Mouse (Mus musculus) adrenal gland, adult 2 months (tissue): ENCODE data around the gene Gabarap. TPM values are rescaled to one million over a fixed set of nuclear protein-coding genes. Genes with fewer than 3 reads are reported as not detected.

Experiments used
- DNase-seq: peaks from one replicate; pipeline ENCODE4 v3.0.0; 2021
- polyA plus RNA-seq: library from polyadenylated mRNA; depleted of rRNA; stranded (reverse); fragments of >200 nt; gene quantifications from 2 replicates; pipeline ENCODE4 v1.2.3, GENCODE M21; 2012
- total RNA-seq, 2 experiments: library from RNA; stranded (reverse); gene quantifications; 2 replicates each; pipeline ENCODE4 v1.2.3; 2021

The Gabarap gene
- total and polyA plus RNA-seq, 3 experiments: 315 to 580 (median 487) TPM

- DNase-seq: peak; percentile 80
Measured at GRCm38 (mm10) chr11:70020731-70021263, 29.9 kb downstream of the Gabarap start.

GRCm38 (mm10) chr11:70021264-70022132, 30.6 kb downstream of the Gabarap start:
- DNase-seq: peak; percentile 97

GRCm38 (mm10) chr11:70023481-70024150, 32.7 kb downstream of the Gabarap start:
- DNase-seq: no peak

GRCm38 (mm10) chr11:70024151-70024514, 33.2 kb downstream of the Gabarap start:
- no peak for DNase-seq

- DNase-seq: no peak
Measured at GRCm38 (mm10) chr11:70026689-70027088, 35.7 kb downstream of the Gabarap start.

GRCm38 (mm10) chr11:70027397-70027796, 36.5 kb downstream of the Gabarap start:
- no peak for DNase-seq

- no peak for DNase-seq
Measured at GRCm38 (mm10) chr11:70028401-70029129, 37.6 kb downstream of the Gabarap start.

GRCm38 (mm10) chr11:70029130-70029801, 38.3 kb downstream of the Gabarap start:
- peak; percentile 63 for DNase-seq

- DNase-seq: no peak
Measured at GRCm38 (mm10) chr11:70029829-70030550, 39.0 kb downstream of the Gabarap start.

- no peak for DNase-seq
Measured at GRCm38 (mm10) chr11:70030651-70031320, 39.8 kb downstream of the Gabarap start.

- DNase-seq: no peak
Measured at GRCm38 (mm10) chr11:70031321-70031670, 40.4 kb downstream of the Gabarap start.

GRCm38 (mm10) chr11:70038174-70038573, 47.2 kb downstream of the Gabarap start:
- DNase-seq: no peak

- DNase-seq: no peak
Measured at GRCm38 (mm10) chr11:70039631-70040030, 48.7 kb downstream of the Gabarap start.

- DNase-seq: no peak
Measured at GRCm38 (mm10) chr11:70040184-70040583, 49.2 kb downstream of the Gabarap start.

- no peak for DNase-seq
Measured at GRCm38 (mm10) chr11:70042309-70043085, 51.6 kb downstream of the Gabarap start.

- DNase-seq: no peak
Measured at GRCm38 (mm10) chr11:70043665-70044064, 52.7 kb downstream of the Gabarap start.
